Mouse (Mus musculus) retina, embryonic 14.5 days (tissue): ENCODE data around the gene Ankrd28.

ENCODE experiments used
- DNase-seq: peaks from one replicate; pipeline ENCODE4 v3.0.0-alpha.2; 2015; ENCODE audit warnings: low spot score

Ankrd28 gene

DNA sequence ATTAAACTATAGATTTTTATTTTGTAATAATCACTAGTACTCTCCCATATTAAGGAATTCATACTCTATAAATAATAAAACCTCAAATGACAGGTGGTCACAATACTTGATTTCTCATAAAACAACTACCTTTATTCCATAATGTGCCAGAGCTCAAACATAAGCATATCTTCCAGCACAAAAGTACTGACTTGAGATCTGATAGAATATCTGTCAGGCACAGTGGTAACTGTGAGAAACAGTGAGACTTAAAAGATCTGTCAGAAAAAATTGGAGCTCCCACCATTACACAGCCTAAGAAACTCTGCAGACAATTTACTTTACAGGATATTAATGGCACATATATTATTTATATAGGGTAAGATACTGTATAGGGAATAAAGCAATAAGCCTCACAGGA is 114.8 kb downstream of the Ankrd28 start:
- DNase-seq = no peak

DNA sequence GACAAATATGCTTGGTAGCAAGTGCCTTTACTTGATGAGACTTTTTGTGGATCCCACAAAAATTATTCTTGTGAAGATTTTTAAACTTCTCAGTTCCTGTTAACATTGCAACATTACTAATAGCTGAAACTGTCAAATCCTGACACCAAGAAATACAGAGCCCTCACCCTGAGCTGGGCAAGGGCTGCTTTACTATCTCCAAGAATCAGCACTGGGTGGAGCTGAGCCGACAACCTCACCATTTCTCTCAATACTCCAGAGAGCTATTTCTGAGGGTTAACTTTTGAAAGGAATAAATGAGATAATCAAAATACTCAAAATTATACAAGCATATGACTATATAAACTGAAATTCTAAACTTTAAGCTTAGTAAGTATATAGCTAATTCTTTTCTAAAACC is 121.1 kb downstream of the Ankrd28 start:
- no peak for DNase-seq

DNA sequence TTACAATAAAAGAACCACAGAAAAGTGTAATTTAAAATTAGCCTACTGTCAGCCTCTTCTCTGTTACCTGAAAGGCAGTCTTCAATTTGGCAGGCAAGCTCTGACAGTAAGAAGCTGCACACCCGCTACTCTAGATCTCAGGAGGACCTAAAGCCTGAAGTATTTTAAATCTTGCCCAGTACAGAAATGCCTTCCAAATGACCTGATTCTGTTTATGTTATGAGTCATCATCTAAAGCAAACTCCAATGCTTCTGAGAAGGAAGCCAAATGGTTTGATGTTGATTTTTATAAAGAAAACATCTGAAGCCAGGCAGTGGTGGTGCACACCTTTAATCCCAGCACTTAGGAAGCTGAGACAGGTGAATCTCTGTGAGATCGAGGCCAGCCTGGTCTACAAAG is 130.1 kb downstream of the Ankrd28 start:
- no peak for DNase-seq

DNA sequence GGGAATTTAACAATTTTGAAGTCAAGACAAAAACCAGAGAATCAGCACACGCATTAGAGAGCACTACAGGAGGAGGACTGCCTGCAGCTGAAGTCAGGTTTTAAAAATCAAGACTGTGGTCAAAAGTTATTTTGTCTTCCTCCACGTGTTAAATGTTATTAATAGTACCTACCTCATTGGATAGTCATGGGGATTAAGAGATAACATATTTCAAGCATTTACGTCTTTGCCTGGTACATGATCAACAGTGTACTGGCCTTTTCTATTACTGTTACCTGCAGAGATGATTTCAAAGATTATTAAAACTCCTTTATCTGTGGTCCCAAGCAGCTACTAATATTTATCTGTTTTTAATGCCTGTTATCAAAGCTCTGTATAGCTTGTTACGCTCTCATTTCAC is 132.7 kb downstream of the Ankrd28 start:
- no peak for DNase-seq

DNA sequence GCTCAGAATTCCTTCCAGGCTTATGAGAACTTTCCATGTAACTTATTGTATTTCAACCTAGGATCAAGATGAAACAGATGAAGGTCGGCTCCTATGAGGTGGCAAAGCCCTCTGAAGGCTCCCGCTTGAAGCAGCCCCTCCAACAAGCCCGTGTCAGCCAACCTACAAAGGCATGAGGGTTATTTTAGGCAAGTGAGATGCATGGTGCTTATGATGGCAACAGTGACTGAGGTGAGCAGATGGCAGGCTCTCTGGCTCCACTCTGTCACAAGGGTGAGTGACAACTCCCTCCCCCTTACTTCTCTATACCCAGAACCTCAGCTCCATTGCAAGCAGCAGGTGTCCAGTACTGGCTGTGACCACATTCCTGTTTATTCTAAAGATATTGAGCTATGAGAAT is 133.1 kb downstream of the Ankrd28 start:
- DNase-seq = no peak

DNA sequence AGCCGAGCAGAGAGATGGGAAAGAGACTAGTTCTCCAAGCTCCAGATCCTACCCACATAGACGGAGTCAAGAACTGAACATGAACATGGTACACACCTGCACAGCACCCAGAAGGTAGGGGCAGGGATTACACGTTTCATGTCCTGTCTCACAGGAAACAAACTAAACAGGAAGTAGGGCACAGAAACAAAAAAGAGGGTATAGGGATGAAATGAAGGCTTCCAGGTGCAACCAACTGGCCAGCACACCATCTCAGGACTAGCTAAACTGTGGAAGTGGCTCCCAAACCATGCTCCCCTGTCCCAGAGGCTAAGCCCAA is 133.5 kb downstream of the Ankrd28 start:
- DNase-seq = no peak

DNA sequence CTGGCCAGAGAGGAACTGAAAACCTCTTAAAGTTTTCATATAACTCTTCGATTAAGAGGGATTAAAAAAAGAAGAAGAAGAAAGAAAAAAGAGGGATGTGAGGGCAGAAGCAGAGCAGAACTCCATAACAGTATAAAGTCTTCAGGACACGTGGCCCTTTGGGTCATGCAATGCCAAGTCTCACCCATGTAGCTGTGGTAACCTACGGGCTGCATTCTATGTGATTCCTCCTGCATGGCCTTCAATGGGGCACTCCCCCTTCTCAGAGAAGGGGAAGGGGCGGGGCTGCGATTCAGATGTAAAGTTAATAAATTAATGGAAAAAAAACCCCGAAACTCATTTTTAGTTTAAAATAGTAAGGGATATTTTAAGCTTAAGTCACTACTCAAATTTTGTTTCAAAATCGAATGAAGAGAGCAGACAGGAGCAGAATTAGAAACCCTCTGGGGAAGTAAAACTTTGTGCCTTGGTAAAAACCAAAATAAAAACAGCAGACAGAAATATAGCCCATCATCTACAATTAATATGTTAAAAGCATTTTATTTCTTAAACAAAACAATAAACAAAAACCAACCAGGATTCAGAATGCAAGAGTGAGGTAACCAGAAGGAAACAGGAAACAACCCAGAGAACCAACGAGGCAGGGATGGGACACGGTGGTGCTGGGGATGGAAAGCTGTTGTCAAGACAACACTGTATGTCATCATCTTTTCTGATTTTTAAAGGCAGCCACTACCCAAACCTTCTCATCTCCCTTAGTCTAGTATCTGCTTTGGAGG is 134.1 kb downstream of the Ankrd28 start:
- DNase-seq = no peak

DNA sequence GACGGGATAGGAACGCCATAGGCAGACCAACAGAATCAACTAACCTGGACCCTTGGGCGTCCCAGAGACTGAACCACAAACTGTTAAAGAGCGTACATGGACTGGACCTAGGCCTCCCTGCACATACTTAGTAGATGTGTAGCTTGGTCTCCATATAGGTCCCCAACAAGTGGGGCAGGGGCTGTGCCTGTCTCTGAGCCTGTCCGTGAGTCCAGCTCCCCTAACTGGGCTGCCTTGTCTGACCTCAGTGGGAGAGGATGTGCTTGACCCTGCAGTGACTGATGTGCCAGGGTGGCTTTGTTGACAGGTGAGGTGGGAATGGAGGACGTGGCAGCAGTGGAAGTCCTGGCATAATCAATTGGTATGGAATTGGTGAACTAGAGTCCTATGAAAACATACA is 137.9 kb downstream of the Ankrd28 start:
- no peak for DNase-seq

DNA sequence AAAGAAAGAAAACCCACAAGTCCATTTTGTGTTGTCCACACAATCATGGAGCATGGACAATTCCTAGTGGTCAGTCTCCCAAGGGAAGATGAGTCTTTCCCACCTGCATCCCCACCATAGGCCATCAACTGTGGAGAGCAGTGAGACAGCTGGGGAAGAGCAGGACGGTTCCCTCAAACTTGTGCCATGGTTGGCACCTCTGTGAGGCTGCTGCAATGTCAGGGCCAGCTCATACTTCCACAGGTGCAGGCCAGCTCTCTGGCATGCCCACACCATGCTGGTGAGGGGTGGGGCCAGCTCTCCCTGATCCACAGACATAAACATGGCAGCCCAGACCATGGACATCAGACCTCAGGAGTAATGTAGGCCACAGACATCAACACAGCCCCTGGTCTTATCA is 144.2 kb downstream of the Ankrd28 start:
- DNase-seq = no peak

DNA sequence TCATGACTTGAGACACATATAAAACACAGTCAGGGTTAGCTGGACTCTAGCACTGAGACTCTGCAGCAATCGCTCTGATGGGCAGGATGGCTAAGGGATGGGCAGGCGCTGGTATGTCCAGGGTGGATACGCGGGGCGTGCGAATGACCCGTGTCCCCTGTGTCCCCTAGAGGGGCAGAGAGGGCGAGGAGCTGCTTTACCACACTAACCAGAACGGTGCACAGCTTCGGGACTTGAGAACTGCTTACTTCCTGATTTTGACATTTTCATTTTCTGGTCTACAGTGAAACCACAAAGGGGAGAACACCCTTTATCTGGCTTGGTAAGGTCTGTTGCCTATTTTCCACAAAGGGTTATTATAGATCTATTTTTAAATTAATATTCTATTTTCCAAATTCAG is 144.8 kb downstream of the Ankrd28 start:
- DNase-seq = no peak

DNA sequence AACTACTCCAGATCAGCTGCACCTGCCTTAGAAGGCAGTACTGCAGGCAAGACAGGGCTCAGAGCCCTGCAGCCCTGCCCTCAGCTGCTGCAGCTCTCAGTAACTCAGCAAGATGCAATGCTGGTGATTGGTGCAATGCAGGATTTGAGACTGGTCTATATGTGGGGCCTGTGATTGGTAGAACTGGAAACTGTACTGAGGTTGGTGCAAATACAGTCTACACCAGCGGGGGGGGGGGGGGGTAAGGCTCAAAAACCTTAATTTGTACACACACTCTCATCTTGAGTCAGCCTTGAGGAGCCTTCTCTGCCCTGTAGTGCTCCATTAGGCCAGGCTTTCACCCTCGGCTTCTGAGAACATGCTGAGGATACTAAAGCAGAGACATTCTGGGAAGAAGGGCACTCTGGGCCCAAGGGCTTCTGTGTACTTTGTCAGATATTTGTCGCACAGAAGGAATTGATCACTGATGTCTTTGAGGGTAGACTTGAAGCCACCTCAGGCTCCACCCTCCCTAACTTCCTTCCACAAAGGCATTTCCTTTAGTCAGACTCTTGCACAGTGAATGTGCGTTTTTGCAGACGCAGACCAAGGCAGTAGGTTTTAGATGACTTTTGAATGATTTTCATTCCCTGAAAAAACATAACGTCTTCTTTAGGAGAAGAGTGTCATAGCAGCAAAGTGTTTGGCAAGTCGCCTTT is 146.0 kb downstream of the Ankrd28 start:
- no peak for DNase-seq

DNA sequence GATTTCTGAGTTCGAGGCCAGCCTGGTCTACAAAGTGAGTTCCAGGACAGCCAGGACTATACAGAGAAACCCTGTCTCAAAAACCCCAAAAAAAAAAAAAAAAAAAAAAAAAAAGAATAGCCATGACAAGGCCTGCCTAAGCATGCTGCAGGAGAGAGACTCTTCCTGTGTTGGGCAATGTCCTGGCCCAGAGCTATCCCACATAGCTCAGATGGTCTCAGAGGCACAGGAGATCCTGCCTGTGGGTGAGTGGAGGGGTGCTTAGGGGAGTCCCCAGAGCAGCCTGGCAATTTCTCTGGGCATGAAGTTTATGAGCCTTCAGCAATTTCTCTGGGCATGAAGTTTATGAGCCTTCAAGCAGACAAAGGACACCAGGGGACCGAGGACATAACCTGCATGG is 146.8 kb downstream of the Ankrd28 start:
- no peak for DNase-seq

DNA sequence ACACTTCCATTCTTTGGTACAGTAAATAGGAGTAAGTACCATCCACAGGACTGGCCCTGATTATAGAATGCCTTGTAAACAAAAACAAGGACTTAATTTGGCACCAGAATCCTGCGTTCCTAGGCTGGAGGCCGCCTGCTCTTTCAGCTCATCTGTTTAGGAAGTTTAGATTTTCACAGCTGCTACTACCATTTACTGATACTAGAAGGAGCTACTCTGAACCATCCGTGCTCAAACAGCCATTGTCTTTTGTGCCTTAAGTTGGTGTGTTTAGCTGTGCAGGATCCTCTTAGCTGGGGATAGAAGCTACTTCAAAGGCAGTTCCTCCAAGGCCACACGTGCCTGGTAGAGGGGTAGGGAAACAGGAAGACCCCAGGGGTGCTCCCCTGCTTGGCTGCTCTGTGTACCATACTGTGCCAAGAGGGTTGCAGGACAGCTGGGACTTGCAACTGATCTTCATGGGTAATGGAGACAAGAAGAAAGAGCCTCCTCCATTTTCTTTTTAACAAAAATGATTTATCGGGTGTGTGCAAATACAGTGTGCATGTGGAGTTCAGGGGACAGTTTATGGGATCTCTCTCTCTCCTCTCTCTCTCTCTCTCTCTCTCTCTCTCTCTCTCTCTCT is 148.4 kb downstream of the Ankrd28 start:
- DNase-seq = no peak

DNA sequence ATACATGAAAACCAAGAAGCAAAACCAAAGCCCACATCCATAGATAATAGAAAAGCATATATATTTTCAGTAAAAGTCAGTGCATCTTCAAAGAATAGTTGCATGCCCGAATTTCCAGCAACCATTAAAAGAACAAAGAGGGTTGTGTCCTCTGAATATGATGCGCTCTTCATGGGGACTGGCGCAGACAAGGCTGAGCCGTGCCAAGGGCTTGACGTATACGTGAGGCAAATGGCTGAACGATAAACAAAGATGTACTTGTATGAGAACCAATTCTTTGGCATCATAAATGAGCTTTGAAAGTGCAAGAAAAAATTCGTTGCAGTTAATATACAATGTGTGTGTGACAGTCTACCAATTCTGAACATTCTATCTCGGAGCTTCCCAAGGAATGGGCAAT is 149.2 kb downstream of the Ankrd28 start:
- DNase-seq = no peak

DNA sequence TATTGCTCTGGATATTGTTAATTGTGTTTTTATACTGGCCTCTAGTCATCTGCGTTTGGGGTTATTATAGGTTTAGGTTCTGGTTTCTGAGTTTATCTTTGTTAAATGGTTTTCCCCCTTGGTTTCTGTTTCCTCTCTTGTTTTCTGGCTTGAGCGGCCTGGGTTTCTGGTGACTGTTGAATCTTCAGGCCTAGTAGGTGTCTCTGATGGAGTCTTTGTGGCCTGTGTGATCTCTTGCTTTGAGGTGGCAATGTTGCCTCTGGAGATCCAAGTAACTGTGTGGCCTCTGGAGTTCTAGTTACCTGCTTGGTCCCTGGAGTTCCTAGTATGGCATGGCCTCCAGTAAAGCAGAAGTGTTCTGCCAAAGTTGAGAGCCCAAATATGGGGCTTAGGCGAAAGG is 149.8 kb downstream of the Ankrd28 start:
- no peak for DNase-seq

DNA sequence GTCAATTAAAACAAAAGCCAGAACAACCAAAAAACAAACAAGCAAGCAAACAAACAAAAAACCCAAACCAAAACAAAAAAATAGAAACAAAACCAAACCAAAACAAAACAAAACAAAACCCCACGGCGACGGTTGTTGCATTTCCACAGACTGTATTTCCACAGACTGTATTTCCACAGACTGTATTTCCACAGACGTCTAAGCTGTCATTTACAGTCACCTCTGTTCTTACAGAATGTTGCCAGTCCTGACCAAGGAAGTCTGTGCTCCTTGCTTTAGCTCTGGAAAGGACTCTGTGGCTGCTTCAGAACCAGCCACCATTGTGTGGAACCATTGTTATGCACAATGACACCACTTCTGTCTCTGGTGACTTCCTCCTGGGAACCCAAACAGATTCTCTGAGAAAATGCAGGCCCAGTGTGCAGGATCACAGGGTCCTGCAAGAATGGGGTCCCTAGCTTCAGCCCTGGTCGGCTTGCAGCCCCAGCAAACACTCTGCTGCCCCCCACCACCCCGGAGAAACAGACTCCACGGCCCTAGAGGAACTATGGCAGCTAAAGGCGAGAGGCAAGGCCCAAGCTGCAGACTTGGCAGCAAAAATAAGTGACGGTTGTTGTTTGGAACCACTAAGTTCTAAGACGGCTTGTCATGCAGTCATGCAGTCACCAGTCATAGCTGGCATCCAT is 158.7 kb downstream of the Ankrd28 start:
- DNase-seq = no peak

DNA sequence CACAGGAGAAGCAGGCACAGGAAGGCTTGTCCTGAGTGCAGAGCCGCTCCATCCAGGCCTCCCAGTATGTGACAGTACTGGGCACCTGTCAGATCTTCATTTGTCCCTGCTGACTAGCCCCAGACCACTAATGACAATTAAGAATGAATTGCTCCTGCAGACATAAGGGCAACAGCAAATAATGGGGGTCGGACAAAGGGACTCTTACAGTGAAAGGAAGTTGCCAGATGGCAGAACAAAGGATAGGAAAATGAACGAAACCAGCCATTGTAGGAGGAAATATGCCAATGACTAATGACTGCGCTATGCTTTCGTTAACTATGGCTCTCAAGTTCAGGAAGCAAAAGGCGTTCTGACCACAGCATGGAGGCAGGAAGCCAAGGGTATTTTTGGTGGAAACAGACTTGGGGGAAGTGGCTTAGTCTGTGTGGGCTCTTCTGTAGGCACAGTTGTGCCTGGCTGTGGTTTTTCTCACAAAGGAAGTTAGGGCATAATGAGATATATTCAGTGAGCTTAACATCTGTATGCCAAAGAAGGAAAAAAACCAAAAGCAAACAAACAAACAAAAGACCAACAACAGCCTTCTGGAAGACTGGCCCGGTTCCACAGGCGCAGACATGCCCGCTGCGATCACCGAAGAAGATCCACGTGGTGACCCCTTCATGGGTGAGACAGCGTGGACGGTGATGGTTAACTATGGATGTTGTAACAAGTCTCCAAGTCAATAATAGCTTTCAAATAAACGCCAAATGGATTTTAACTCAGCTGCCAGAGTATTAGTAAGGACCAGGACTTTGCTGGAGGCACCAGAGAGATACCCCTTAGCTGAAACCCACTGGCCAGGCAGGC is 160.6 kb downstream of the Ankrd28 start:
- peak; percentile 77 for DNase-seq

DNA sequence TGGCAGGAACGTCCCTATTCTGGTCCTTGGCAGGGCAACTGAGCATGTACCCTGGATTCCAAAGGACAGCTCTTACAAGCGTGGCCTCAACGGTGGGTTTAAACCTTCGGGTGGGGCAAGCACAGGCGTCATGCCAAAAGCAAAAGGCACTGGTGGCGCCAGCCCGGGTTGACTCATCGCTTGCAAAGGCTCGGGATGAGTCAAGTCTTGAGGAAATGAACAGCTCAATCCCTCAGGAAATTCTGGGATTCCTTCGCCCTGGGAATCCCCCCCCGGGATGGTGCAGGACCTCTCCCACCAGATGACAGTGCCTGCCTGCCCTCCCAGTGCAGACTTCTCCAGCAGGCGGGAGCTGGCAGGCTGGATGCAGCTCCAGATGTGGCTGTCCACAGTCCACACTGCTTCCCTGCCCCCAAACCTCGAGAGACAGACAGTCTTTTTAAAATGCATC is 161.3 kb downstream of the Ankrd28 start:
- DNase-seq = no peak

DNA sequence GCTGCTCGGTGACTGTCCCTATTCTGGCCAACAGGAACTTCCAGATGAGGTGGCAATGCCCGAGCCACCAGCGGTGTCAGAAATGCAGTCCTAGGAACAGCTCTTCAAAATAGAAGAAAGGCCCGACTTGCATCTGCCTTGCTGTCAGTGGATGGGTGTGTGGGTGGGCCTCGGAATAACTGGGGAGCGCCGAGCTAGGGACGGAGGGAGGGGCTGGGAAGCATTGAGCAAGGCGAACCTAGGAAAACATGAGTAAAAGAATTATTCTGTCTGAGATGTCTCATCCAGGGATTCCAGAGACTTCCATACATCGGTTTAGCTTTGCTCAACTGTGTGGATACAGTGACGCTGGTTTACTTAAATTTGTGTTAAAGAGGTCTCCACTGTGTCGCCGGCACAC is 162.1 kb downstream of the Ankrd28 start:
- DNase-seq = no peak

DNA sequence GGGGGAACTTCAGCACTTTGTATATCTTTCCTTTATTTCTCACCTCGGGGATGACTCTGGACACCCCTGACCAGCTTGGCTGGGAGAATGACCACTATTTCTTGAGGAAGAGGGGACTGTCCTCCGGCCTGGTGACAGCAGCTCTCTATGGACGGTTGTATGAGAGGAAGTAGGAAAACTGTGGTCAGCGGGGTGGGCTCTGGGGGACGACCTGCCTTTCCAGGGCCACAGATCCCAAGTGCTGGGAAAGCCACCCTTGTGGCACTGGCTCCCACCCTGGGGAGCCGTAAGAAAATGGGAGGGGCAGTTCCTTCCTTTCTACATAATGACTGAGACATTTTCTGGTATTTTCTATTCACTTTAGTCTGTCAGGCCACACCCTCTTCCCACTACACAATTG is 162.7 kb downstream of the Ankrd28 start:
- no peak for DNase-seq

DNA sequence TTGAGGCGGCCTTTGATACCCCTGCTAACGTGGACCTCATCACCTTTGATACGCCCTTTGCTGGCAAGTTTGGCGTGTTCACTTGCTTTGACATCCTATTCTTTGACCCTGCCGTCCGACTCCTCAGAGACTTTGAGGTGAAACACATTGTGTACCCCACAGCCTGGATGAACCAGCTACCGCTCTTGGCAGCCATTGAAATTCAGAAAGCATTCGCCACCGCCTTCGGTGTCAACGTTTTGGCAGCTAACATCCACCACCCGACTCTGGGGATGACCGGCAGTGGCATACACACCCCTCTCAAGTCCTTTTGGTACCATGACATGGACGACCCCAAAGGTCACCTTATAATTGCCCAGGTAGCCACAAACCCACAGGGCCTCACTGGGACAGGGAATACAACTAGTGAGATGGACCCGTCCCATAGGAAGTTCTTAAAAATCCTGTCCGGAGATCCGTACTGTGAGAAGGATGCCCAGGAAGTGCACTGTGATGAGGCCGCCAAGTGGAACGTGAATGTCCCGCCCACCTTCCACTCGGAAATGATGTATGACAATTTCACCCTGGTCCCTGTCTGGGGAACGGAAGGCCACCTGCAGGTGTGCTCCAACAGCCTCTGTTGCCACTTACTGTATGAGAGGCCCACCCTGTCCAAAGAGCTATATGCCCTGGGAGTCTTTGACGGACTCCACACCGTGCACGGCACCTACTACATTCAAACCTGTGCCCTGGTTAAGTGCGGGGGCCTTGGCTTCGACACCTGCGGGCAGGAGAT is 163.3 kb downstream of the Ankrd28 start:
- DNase-seq = no peak
